Mouse (Mus musculus) G1E-ER4 (cell line): ENCODE data around the gene Smim5. TPM values are rescaled to one million over a fixed set of nuclear protein-coding genes. Genes with fewer than 3 reads are reported as not detected.

Experiments
- GATA1 ChIP-seq: IDR thresholded peaks from one replicate; pipeline ENCODE4 v1.8.0; 2012; ENCODE audit warnings: low read length, inconsistent platforms
- polyA plus RNA-seq: library from polyadenylated mRNA; stranded (reverse); fragments of >175 nt; gene quantifications from 2 replicates; pipeline ENCODE4 v1.2.3, GENCODE M21; 2012

The Smim5 gene
- polyA plus RNA-seq, 1 experiment = 9.2 TPM

DNA sequence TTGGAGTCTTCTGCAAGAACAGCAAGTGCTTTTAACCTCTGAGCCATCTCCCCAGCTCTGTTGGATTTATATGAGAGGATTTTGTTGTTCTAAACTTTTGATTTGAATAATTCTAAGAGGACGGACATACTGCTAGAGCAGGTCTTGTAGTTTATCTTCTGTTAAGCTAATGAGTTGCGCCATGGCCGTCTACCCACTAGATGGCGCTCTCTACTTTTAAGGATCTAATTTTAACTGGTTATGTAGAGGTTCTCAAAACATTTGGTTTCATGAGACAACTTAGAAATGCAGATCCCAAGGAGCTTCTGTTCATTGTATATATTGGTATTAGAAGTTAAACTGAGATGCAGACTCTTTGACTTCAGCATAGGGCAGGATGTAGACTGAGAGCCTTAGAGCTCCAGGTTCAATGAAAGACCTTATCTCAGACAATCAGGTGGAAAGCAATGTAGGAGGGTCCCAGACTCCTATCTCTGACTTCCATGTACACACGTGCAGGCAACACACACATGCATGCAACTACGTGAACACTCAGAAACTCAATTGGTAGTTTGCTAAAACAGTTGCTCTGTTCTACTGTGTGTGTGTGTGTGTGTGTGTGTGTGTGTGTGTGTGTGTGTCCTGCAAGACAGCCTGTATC lies 40.0 kb downstream of the Smim5 start:
- no peak for TF ChIP-seq GATA1

- no peak for TF ChIP-seq GATA1
These were observed 42.2 kb downstream of the Smim5 start for GRCm38 (mm10) chr11:115941980-115942379.

- TF ChIP-seq GATA1 = no peak
These were observed 45.5 kb downstream of the Smim5 start for GRCm38 (mm10) chr11:115945247-115945646.

- TF ChIP-seq GATA1 = no peak
These were observed 46.6 kb downstream of the Smim5 start for GRCm38 (mm10) chr11:115946221-115946828.

GRCm38 (mm10) chr11:115948316-115948715 lies 48.5 kb downstream of the Smim5 start:
- TF ChIP-seq GATA1 = no peak

DNA sequence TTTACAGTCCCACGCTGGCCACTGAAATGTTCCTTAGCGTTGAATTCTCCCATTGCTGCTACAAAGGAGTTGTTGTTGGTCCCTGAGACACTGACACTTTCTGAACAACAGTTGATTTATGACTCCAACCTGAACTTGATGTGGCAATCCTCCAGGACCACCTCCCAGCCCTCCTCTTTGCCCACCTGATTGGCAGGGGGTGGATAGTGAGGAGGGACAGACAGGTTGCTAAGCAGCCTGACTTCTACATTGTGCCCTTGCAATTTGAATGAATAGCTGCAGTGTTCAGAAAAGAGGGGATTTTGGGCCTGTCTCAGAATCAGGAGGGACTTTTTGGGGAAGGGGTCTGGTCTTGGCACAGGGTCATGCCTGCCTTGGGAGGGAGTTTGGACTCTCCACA lies 51.0 kb downstream of the Smim5 start:
- no peak for TF ChIP-seq GATA1

DNA sequence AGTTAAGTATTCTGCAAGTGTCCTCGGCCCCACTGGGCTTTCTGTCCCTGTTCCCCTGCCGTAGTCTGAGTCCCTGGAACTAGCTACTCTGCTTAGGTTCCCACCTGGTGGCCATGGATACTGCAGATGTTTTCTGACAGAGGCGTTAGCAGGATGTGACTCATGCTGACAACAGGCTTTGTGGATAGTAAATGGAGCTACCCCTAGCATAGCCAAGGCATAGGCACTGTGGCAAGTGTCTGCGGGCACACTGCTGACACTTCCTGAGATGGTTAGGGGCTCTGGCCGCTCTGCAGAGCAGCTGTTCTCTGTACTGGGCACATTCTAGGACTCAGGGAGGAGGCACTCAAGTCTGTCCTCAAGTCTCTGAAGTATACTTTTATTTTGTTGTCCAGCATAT lies 54.9 kb downstream of the Smim5 start:
- no peak for TF ChIP-seq GATA1

DNA sequence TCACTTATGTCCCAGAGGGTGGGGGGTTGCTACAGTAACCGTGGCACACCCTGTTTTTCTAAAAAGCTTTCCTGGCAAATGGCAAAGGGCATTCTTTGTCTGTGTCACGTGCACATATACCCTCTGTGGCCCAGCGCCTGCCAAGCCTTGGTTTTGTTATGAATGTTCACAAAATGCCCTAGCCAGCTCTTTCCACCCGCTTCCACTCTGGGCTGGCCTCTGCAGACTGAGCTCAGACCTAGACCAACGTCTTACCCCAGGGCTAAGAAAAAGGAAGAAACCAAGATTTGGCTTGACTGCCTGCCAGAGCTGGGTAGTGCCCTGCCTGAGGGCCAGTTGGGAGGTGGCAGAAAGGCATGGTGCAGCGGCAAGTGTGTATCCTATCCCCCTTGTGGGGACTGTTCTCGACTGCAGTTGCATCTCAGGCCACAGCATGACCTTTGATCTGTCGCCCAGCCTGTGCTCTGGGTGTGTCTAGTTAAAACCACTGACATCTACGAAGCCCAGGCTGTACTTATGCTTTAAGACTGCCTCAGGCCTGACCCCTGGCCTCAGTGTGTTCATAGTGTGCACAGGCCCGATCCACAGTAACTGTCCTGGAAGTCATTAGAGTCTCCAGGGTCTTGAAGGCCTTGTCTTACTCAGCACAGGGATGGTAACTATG lies 55.6 kb downstream of the Smim5 start:
- no peak for TF ChIP-seq GATA1

Other genes with a start within 250 kb of the Smim5 start
- gene Grb2, start 191.4 kb upstream of the Smim5 start, polyA plus RNA-seq = 158 and 209 TPM in 2 replicates
- gene Tmem94, start 134.5 kb upstream of the Smim5 start, polyA plus RNA-seq = 54.3 and 62.3 TPM in 2 replicates
- 0.68 and 0.82 TPM in 2 replicates for gene Caskin2, start 86.3 kb upstream of the Smim5 start, polyA plus RNA-seq
- gene Tsen54, start 85.2 kb upstream of the Smim5 start, polyA plus RNA-seq = 50.6 and 63.7 TPM in 2 replicates
- gene Llgl2, start 75.9 kb upstream of the Smim5 start, polyA plus RNA-seq = 23.4 and 41.3 TPM in 2 replicates
- gene Myo15b, start 41.6 kb upstream of the Smim5 start, polyA plus RNA-seq = 0.41 and 0.46 TPM in 2 replicates
- 0.21 TPM in 1 of 2 replicates, not detected in the other for gene Smim6, start 12.1 kb downstream of the Smim5 start, polyA plus RNA-seq
- gene Sap30bp, start 33.3 kb downstream of the Smim5 start, polyA plus RNA-seq = 26.9 and 40.4 TPM in 2 replicates
- 13.3 and 22.0 TPM in 2 replicates for gene Recql5, start 33.5 kb downstream of the Smim5 start, polyA plus RNA-seq
- gene Itgb4, start 74.7 kb downstream of the Smim5 start, polyA plus RNA-seq = 0.04 and 0.13 TPM in 2 replicates
- 95.4 and 132 TPM in 2 replicates for gene Galk1, start 112.8 kb downstream of the Smim5 start, polyA plus RNA-seq
- 312 and 429 TPM in 2 replicates for gene H3f3b, start 128.0 kb downstream of the Smim5 start, polyA plus RNA-seq
- gene Unk, start 130.4 kb downstream of the Smim5 start, polyA plus RNA-seq = 56.9 and 68.4 TPM in 2 replicates
- gene Unc13d, start 178.0 kb downstream of the Smim5 start, polyA plus RNA-seq = 170 and 235 TPM in 2 replicates
- gene Wbp2, start 187.0 kb downstream of the Smim5 start, polyA plus RNA-seq = 591 and 669 TPM in 2 replicates
- not detected in 2 replicates for gene Trim47, start 227.2 kb downstream of the Smim5 start, polyA plus RNA-seq
- not detected in 2 replicates for gene Trim65, start 231.2 kb downstream of the Smim5 start, polyA plus RNA-seq
- gene Mrpl38, start 238.9 kb downstream of the Smim5 start, polyA plus RNA-seq = 152 and 200 TPM in 2 replicates